Mouse (Mus musculus) limb, embryonic 11.5 days (tissue): ENCODE measurements around the gene Sap18. TPM values are rescaled to one million over a fixed set of nuclear protein-coding genes. Genes with fewer than 3 reads are reported as not detected.
A peak's percentile ranks its signal among the peaks of the same experiment; 100 is the strongest.

Experiments used
- ATAC-seq: fragments of 200-750 bp; cut with Nextera tagmentation; 2 replicates; pipeline ENCODE4 v1.8.0; 2017; ENCODE audit warnings: low read depth; ENCODE audit not compliant: insufficient number of reproducible peaks, low FRiP score, low TSS enrichment
- DNase-seq: peaks from one replicate; pipeline ENCODE4 v3.0.0-alpha.2; 2015; ENCODE audit warnings: low spot score
- H3K27ac ChIP-seq: fragments of 300-500 bp; sonication (generic); replicated peaks from 2 replicates; pipeline ENCODE4 v1.5.1; 2014; ENCODE audit warnings: low read depth, mild to moderate bottlenecking, low read length
- H3K27me3 ChIP-seq: fragments of 300-500 bp; sonication (generic); 2 replicates; pipeline ENCODE4 v1.6.1; 2014; ENCODE audit warnings: mild to moderate bottlenecking, low read length, mixed read lengths; ENCODE audit not compliant: control insufficient read depth, insufficient read depth
- H3K36me3 ChIP-seq: fragments of 300-500 bp; sonication (generic); 2 replicates; pipeline ENCODE4 v1.6.1; 2014; ENCODE audit warnings: mild to moderate bottlenecking, low read length, moderate library complexity, mixed read lengths; ENCODE audit not compliant: control insufficient read depth, insufficient read depth
- H3K4me1 ChIP-seq: fragments of 300-500 bp; sonication (generic); 2 replicates; pipeline ENCODE4 v1.6.1; 2014; ENCODE audit warnings: low read length, mixed read lengths; ENCODE audit not compliant: control insufficient read depth, insufficient read depth
- H3K4me2 ChIP-seq: fragments of 300-500 bp; sonication (generic); 2 replicates; pipeline ENCODE4 v1.6.1; 2014; ENCODE audit warnings: low read depth, mild to moderate bottlenecking, moderate library complexity; ENCODE audit not compliant: severe bottlenecking
- H3K4me3 ChIP-seq: fragments of 300-500 bp; sonication (generic); 2 replicates; pipeline ENCODE4 v1.5.1; 2014; ENCODE audit warnings: low read depth, low read length
- H3K9ac ChIP-seq: fragments of 300-500 bp; sonication (generic); 2 replicates; pipeline ENCODE4 v1.6.1; 2014; ENCODE audit warnings: mild to moderate bottlenecking, low read length
- H3K9me3 ChIP-seq: fragments of 300-500 bp; sonication (generic); 2 replicates; pipeline ENCODE4 v1.6.1; 2016; ENCODE audit warnings: low read length; ENCODE audit not compliant: control insufficient read depth
- WGBS: fragments of 180-500 bp; shearing (Covaris S2); extraction: QIAGEN DNeasy Blood & Tissue Kit; methylation state at CpG from one replicate; pipeline ENCODE4 v1.1.7; 2014; 5-methylcytosine and 5-hydroxymethylcytosine counted together
- polyA plus RNA-seq: library from polyadenylated mRNA; unstranded; fragments of >200 nt; fragmentation: Nextera tagmentation; extraction: Ambion mirVana; gene quantifications from 2 replicates; pipeline ENCODE4 v1.2.1, GENCODE M21; 2014

The Sap18 gene
- polyA plus RNA-seq, 1 experiment from 2014 or later = 30.1 TPM

- Histone ChIP-seq H3K27me3 (no peaks in the 10 kb centered on the region), H3K4me2 (no peak overlapping the region), H3K9me3 (no peaks in the 10 kb centered on the region), H3K27ac (no peak overlapping the region), H3K4me1 (no peaks in the 10 kb centered on the region), H3K36me3 (no peaks in the 10 kb centered on the region), H3K4me3 (no peak overlapping the region), H3K9ac (no peak overlapping the region)
- ATAC-seq = no peak
- DNase-seq = no peak
- 93% methylated on average over 5 of the region's 5 CpGs for WGBS
These were observed 28.9 kb upstream of the Sap18 start for GRCm38 (mm10) chr14:57769102-57769501.

- Histone ChIP-seq H3K27ac (no peak overlapping the region), H3K9ac (no peak overlapping the region), H3K4me1 (no peaks in the 10 kb centered on the region), H3K4me2 (no peak overlapping the region), H3K9me3 (no peaks in the 10 kb centered on the region), H3K27me3 (no peaks in the 10 kb centered on the region), H3K36me3 (no peaks in the 10 kb centered on the region), H3K4me3 (no peak overlapping the region)
- DNase-seq (no peak), ATAC-seq (no peak)
- 82% methylated on average over 6 of the region's 6 CpGs for WGBS
These were observed 25.7 kb upstream of the Sap18 start for GRCm38 (mm10) chr14:57772157-57772815.

GRCm38 (mm10) chr14:57787406-57787805 is 10.6 kb upstream of the Sap18 start:
- no peak overlapping the region for H3K4me2 ChIP-seq
- WGBS = 72% methylated on average over 4 of the region's 4 CpGs
- no peak overlapping the region for H3K9ac ChIP-seq
- ATAC-seq (no peak), DNase-seq (no peak)
- no peak overlapping the region for H3K27ac ChIP-seq
- no peaks in the 10 kb centered on the region for H3K4me1 ChIP-seq
- no peaks in the 10 kb centered on the region for H3K9me3 ChIP-seq
- H3K27me3 ChIP-seq = no peaks in the 10 kb centered on the region
- no peaks in the 10 kb centered on the region for H3K36me3 ChIP-seq
- no peak overlapping the region for H3K4me3 ChIP-seq

- no peak for ATAC-seq
- Histone ChIP-seq H3K36me3 (no peaks in the 10 kb centered on the region), H3K27ac (no peak overlapping the region), H3K27me3 (no peaks in the 10 kb centered on the region), H3K9ac (no peak overlapping the region), H3K9me3 (no peaks in the 10 kb centered on the region), H3K4me2 (no peak overlapping the region), H3K4me3 (no peak overlapping the region), H3K4me1 (no peaks in the 10 kb centered on the region)
- no peak for DNase-seq
- 64% methylated on average over 2 of the region's 2 CpGs for WGBS
These were observed 8.7 kb upstream of the Sap18 start for GRCm38 (mm10) chr14:57789311-57789710.

GRCm38 (mm10) chr14:57789759-57790158 is 8.2 kb upstream of the Sap18 start:
- Histone ChIP-seq H3K4me2 (no peak overlapping the region), H3K4me1 (no peaks in the 10 kb centered on the region), H3K9me3 (no peaks in the 10 kb centered on the region), H3K36me3 (no peaks in the 10 kb centered on the region), H3K27ac (no peak overlapping the region), H3K27me3 (no peaks in the 10 kb centered on the region), H3K9ac (no peak overlapping the region), H3K4me3 (no peak overlapping the region)
- ATAC-seq (no peak), DNase-seq (no peak)
- 88% methylated on average over 9 of the region's 9 CpGs for WGBS

GRCm38 (mm10) chr14:57791171-57791570 is 6.8 kb upstream of the Sap18 start:
- no peaks in the 10 kb centered on the region for H3K36me3 ChIP-seq
- 87% methylated on average over 4 of the region's 4 CpGs for WGBS
- ATAC-seq = no peak
- no peaks in the 10 kb centered on the region for H3K9me3 ChIP-seq
- H3K4me2 ChIP-seq = no peak overlapping the region
- no peak for DNase-seq
- H3K9ac ChIP-seq = no peak overlapping the region
- H3K27me3 ChIP-seq = no peaks in the 10 kb centered on the region
- no peak overlapping the region for H3K27ac ChIP-seq
- H3K4me3 ChIP-seq = no peak overlapping the region
- H3K4me1 ChIP-seq = no peaks in the 10 kb centered on the region

GRCm38 (mm10) chr14:57797551-57797950 is 429 bp upstream of the Sap18 start:
- WGBS = 15% methylated on average over 7 of the region's 7 CpGs
- DNase-seq = no peak

GRCm38 (mm10) chr14:57803731-57804130 is 5.8 kb downstream of the Sap18 start:
- WGBS = 82% methylated on average over 4 of the region's 4 CpGs
- no peak overlapping the region for H3K27ac ChIP-seq
- H3K27me3 ChIP-seq = no peaks in the 10 kb centered on the region
- peaks cover 6% of the 10 kb centered on the region for H3K4me1 ChIP-seq
- ATAC-seq (no peak), DNase-seq (no peak)
- H3K9ac ChIP-seq = no peak overlapping the region
- H3K4me3 ChIP-seq = no peak overlapping the region
- H3K4me2 ChIP-seq = no peak overlapping the region
- peaks cover 13% of the 10 kb centered on the region; the same call in 1 of the 2 replicates for H3K36me3 ChIP-seq
- no peaks in the 10 kb centered on the region for H3K9me3 ChIP-seq

More at GRCm38 (mm10) chr14:57797551-57797950, 429 bp upstream of the Sap18 start:
- H3K4me1 ChIP-seq = peaks cover 6% of the 10 kb centered on the region
- no peaks in the 10 kb centered on the region for H3K9me3 ChIP-seq
- ATAC-seq = peak; percentile 51; the same call in 1 of the 2 replicates
- H3K27ac ChIP-seq = no peak overlapping the region
- peak overlapping the region; percentile 82 for H3K4me3 ChIP-seq
- H3K9ac ChIP-seq = peak overlapping the region; percentile 45
- H3K36me3 ChIP-seq = peaks cover 5% of the 10 kb centered on the region; the same call in 1 of the 2 replicates
- no peaks in the 10 kb centered on the region for H3K27me3 ChIP-seq
- H3K4me2 ChIP-seq = peak overlapping the region; percentile 53

GRCm38 (mm10) chr14:57808558-57808957 is 10.6 kb downstream of the Sap18 start:
- H3K4me2 ChIP-seq = no peak overlapping the region
- H3K27ac ChIP-seq = no peak overlapping the region
- no peaks in the 10 kb centered on the region for H3K9me3 ChIP-seq
- H3K4me3 ChIP-seq = no peak overlapping the region
- WGBS = 81% methylated on average over 5 of the region's 5 CpGs
- H3K27me3 ChIP-seq = no peaks in the 10 kb centered on the region
- peaks cover 21% of the 10 kb centered on the region for H3K36me3 ChIP-seq
- no peak for ATAC-seq
- H3K9ac ChIP-seq = no peak overlapping the region
- DNase-seq = no peak
- H3K4me1 ChIP-seq = no peaks in the 10 kb centered on the region
